Mouse (Mus musculus): ENCODE data around the gene Atp6v1f.
A peak's percentile ranks its signal among the peaks of the same experiment; 100 is the strongest.

Atp6v1f gene

DNA sequence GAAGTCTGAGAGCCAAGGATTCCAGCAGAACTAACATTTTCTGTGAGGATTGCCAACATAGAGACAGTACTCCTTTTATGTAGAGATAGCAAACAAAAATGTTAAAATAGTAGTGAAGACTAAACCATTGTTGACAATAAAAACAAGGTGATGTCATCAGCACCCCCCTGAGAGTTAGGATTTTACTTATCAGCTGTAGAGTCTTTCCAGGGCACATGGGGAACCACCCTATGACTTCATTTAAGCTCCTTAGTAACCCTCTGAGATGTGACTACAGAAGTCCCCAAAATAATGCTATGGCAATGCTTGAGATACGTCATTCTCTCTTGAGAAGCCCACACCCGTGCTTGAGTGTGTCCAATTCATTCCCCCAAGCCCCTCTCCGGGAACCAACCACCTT lies 4.1 kb upstream of the Atp6v1f start:
- DNase-seq, result no peak

DNA sequence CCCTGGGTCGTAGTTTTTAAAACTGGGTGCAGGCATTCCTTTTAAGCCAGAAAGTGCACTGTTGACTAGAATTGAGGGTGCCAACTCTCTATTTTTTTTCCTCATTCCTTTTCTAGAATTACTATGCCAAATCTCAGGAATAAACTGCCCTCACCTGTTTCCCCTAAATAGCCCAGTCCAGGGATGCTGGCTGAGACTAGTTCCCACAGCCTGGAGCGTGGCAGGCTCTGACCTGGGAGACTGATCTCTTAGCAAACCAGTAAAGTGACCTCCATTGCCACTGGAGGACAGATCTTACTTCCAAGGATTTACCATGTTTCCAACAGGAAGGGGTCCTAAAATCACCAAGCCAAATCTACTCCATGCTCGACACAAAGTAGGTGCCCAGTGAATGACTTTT lies 1.3 kb downstream of the Atp6v1f start:
- no peak for DNase-seq

DNA sequence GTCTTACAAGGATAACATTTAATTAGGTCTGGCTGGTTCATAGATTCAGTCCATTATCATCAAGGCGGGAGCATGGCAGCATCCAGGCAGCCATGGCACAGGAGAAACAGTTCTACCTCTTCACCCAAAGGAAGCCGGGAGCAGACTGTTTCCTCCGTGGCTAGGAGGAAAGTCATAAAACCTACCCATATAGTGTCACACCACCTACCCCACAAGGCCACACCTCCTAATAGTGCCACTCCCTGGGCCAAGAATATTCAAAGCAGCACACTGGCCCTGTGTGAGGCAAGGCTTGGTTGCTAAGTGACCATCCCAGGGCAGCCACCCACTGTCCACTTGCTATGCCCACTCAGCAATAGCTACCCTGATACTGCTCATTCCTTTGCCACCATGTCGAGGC lies 3.6 kb downstream of the Atp6v1f start, which contains the start of gene Atp6v1fnb:
Atp6v1fnb (plus strand) TSS at position 301 of the 400 bp plus-strand sequence.
- no peak for DNase-seq

DNA sequence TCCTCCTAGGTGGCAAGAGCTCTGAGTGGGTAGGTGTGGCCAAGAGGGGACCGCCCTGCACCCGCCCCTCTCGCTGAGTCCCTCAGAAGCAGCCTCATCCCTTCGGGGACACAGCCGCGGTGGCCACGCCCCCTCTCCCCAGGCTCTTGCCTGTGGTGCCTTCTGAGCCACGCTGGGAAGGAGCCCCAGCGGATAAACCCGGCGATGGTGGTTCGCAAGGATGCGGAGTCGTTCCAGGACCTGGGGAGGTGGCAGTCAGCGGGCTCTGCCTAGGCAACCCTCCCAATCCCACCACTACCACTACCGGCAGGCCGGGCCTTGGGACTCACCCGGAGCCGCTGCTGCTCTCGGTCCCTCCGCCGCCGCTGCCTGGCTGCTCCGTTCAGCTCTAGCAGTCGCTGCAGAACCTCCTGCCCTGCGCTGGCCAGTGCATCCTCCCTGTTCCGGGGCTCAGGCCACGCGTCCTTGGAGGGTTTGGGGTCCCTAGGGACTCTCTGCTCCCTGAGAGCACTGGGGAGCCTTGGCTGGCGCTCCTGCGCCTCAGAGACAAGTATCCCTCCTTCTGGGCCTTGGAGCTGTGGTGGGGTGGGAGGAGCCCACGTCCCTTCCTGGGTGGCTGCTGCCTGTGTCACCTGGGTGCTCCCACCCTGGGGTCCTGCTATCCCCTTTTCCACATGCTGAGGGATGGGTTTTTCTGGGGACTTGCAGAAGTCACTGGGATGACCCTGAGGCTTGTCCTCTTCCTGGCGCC lies 6.6 kb downstream of the Atp6v1f start:
- peak; percentile 57 for DNase-seq

DNA sequence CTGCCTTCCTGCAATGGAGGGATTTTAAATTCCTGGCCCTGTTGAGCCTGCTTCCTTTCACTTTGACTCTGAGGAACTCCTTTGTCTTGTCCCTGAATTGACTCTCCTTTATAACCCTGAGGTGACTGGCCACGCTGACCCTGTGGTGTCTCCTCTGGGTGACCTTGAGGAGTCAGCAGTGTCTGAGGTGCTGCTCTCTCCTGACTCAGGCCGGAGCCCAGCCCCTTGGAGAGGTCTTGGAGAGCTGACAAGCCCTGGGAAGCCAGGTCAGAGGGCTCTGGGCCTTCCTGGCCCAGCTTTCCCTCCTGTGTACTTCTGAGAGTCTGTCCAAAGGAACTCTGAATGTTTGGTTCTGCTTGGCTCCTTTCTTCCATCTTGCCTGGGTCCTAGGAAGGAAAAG lies 7.2 kb downstream of the Atp6v1f start:
- no peak for DNase-seq

DNA sequence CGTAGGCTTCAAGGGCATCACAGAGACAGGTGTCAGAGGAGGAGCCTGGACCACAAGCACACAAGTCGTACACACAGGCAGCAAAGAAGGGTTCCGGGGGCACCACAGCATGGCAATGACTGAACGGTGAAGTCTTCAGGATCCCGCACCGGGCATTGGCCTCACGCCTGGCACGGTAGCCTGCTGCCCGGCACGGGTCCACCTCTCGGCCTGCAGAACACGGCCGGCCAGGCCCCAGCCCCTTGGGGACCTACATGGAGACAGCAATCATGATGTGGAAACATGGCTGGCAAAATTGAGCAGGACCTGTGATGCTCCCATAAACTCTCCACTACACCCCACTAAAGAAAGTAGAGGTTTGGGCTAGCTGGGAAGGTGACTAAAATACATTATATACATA lies 15.2 kb downstream of the Atp6v1f start:
- no peak for DNase-seq

DNA sequence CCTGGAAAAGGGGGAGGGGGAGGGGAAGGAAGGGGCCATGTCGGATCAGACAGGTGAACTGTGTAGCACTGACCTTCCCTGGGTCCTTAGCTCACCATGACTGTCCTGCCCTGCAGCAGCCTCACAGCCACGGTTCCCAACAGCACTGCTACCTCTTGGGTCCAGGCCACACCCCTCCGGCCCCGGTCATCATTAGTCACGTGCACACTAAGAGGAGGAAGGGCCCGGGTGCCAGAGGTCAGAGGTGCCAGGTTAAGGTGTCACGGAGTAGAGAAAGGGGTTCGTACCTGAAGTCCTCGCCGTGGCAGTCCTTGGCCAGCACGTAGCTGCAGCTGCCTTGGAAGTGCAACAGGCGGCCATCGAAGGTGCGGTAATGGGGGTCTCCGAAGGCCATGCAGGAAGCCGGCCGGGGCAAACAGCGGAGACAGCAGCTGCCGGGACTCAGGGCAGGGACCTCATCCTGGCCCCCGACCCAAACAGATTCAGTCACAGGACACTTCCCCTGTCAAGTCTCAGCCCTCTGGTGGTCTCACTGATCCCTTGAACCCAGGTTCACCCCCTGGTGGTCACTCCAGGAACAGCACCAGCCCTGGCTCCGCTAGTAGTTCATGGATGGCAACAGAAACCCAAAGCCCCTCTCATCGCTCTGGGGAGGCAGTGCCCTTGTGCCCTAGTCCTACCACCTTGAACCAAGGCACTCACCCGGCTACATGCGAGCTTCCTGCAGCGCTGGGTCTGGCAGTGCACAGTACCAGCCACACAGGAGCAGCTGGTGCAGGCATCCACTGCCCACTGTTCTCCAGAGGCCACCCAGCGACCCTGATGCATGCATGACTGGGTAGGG lies 17.4 kb downstream of the Atp6v1f start:
- no peak for DNase-seq

DNA sequence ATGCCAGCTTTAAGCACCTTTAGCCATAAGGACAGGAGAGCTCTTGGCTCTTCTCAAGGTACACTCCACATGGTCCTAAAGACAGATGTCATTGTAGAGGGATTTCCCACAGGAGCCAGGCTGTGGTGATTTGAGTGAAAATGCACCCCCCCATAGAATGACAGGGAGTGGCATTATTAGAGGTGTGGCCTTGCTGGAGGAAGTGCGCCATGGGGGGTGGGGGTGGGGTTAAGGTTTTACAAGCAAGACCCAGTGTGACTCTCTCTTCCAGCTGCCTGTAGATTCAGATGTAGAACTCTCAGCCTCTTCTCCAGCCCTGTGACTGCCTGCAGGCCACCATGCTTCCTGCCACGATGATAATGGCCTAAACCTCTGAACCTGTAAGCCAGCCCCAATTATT lies 18.4 kb downstream of the Atp6v1f start:
- no peak for DNase-seq

DNA sequence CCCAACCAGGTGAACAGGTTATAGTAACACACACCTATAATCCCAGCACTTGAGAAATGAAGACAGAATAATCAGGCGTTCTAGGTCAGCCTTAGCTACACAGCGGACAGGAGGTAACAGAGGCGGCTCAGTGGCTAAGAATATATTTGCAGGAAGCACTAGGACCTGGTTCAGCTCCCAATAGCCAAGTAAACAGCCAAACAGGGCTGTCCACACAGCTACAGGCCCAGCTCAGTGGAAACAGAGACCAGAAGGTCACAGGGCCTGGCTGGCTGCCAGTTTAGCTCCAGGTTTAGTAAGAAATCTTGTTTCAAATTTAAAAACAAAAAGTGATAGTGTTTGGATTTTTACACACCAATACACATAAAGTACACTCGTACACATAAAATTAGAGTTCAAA lies 26.6 kb downstream of the Atp6v1f start:
- DNase-seq, result no peak

DNA sequence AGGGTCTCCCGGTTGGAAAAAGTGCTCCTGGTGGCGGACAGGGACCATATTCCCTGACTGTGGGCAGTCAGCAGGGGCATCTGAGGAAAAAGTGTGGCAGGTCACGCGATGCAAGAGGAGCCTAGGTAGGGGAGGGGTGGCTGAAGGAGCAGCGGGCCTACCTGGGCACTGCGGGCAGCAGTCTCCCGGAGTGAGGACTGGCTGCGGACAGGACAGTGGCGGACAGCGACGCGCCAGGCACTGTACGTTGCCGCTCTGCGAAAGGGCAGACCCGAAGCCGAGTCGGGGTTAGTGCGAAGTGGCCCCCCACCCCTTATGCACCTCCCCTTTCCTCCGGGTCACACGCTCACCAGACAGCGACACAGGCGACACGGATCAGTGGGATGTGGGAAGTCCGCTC lies 28.8 kb downstream of the Atp6v1f start:
- no peak for DNase-seq

DNA sequence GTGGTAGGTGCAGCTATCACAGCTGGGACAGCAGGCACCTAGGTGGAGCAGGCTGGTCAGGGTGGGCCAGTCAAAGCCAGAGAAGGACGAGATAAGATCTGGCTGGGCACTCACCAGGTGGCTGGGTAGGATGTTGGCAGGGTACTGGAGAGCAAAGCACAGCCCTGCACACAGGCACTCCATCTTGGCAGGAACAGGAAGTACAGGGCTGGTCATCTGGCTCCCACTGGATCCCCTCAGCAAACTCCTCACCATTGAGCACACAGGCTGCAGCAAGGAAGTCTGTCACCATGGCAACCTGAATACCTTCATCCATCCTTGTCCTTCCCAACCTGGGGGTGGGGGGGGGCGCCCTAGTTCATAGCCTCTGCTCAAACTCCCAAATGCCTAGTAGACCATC lies 30.3 kb downstream of the Atp6v1f start:
- no peak for DNase-seq

DNA sequence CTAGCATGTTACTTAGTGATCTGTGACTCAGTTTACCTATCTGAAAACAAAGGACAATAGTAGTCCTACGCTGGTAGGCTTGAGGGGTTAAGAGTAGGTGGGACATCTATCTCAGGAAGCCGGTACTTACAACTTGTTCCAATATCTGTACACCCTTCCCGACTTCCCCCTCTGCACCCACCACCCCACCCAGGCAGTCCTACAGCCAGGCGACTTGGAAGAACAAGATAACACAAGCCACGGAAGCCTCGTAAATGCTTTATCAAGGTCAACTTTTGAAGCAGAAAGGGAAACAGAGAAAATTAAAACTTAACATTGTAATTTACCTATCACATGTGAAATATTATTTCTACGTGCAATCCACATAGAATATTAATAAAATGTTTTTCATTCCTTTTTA lies 32.7 kb downstream of the Atp6v1f start:
- DNase-seq, result no peak

DNA sequence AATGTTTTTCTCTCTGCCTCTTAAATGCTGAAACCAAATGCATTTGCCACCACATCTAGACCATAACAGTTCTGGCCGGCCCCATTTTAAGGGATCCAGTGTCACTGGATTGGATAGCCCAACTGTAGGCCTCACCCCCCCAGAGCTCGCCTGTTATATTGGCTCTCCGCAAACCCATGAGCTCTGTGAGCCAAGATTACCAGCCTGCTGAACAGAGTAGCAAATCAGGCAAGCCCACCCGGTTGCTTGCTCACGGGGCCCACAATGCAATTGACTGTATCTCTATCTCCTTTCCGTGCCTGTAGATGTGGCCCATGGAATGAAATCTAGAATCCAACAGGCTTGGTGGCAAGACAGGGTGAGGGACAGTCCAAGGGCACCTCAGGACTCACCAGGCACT lies 33.3 kb downstream of the Atp6v1f start:
- no peak for DNase-seq

DNA sequence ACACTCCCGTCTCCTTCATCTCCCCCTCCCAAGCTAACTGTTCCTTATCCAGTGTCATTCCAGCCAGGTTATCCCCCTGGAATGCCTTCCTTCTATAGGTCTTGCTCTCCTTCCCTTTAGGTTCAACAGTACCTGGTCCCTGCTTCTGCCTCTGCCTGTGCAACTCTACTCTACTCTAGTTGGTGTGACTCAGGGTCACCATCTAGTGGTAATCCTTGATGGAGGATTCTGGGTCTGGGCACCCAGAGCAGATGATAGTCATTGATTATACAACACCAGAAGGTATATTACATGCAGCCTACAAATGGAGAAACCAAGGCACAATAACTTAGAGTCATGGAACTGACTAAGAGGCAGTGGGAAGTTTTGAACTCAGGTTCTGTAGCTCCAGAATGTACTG lies 34.1 kb downstream of the Atp6v1f start:
- DNase-seq, result no peak

DNA sequence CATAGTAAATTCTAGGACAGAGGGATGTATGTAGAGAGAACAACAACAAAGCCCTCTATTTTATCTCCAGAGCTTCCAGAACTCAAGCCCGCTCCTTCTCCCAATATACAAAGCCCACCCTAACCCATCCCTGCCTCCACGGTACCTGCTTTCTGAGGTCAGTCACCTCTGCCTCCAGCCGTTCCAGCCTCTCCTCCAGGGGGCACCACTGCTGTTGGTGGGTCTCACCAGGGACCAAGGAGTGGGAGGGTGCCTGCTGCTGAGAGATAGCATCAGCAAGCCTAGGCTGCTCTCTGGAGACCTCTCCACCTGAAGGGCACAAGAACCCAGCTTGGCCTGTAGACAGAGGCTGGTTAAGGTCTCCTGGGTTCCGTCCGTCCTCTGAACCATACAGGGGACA lies 38.0 kb downstream of the Atp6v1f start:
- no peak for DNase-seq

DNA sequence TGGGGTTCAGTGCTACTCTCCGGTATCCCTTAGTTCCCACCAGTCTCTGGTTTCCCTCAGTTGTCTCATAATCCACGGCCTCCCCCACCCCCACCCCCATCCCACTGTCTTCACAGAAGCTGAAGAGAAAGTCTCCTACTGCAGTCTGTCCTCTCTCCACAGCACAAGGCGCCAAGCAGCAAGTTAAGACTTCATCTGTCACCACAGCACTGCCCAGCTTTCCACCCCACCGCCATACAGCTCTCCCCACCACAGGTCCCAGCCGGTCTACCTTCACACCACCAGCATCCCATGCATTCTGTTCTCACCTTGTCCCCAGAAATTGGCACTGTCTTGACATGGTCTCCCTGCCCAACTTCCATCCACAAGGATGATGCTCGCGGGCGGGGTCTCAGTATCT lies 39.3 kb downstream of the Atp6v1f start:
- no peak for DNase-seq

DNA sequence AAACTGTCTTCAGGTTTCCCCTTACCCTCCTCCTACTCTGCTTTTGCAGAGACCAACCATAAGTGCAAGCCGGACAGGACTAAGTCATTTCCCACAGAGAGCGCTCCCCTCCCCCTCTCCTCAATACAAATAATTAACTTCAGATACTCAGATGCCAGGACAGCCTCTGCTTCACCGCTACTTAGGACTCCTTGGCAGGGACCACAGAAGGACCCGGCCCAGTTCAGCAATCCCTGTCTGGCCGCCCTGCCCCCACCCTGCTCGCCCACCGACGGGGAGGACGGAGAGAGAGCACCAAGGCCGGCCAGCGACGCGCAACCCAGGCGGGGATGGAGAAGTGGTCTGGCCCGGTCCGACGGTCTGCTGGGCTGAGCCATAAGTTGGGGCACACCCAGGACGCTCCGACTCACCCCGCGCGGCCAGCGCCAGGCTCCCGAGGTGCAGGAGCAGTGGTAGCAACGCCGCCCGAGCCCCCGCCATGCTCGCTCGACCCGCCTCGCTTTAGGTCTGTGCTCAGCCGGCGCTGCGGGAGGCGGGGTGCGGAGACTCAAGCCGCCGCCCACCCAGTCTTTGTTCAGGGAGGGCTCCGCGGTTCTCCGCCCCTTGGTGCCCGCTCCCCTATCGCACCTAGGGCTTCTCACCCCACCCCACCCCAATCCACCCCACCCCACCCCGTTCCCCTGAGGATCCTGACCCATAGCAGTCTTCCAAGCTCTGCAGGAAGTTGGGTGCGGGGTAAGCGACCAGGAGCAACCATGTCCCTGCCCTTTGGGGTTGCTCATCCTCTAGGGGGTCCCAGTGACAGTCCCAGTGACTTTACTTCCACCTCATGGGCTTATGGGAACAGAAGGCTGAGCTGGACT lies 40.2 kb downstream of the Atp6v1f start, which contains the start of gene Kcp:
Kcp (minus strand) TSS at position 506 of the 863 bp plus-strand sequence.
- DNase-seq, result no peak

DNA sequence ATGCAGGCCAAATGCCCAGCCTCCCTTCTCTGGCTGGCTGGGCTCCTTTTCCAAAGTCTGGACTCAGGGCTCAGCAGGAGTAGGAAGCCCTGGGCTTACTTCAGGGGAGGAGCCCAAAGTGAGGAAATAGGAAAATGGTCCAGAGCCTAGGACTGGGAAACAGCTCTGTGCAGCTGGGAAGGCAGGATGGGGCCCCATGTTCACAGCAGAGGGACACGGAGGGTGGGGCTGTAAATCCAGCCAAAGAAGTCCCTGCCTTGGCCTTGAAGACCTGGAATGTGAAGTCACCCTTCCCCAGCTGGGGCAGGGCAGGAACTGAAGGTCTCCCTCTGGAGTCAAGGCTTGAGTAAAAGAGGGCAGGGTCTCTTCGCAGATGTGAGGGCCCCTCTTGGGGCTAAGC lies 41.6 kb downstream of the Atp6v1f start:
- DNase-seq, result no peak

DNA sequence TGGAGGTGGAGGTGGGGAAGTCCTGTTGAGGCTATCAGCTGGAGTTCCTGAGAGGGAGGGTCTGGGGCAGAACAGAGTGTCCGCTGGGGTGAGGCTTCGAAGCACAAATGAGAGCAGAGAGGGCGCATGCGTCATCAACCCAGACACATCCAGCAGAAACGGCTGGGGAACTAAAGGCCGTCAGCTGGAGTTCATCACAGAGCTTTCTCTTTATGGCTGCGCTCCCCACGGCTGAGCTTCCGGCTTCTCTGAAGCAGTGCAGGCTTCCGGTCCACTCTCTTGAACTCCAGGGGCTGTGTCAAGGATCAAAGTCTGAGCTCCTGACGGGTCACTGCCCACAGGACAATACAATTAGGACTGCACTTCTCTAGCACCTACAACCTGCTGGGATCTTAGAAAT lies 45.8 kb downstream of the Atp6v1f start:
- no peak for DNase-seq

DNA sequence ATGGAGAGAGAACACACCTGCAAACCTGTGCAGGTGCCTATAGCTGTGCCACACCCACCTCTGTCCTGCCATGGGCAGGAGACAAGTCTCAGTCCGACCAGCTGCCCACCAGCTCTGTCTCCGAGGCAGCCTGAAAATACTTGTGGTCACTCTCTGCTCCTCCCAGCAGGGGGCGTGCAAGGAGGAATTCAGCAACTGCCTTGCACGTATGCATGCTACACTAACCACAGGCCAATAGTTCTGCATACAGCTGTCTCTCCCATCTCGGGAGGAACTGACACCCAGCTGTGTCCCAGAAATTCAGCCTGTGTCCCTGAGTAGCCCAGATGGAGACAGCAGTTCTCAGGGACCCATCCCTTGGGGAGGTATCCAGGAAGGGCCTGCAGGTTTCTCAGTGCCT lies 49.6 kb downstream of the Atp6v1f start:
- DNase-seq, result no peak
